In genomic region chr6:48825016-48825415, GRCm38 (mm10) we compare ENCODE assay signal across 13 mouse cellular contexts. TPM values are rescaled to one million over a fixed set of nuclear protein-coding genes. Genes with fewer than 3 reads are reported as not detected.
DNase-seq lines count a peak whose midpoint lies in the region; ATAC-seq and TF ChIP-seq lines count a peak whose summit lies in the region.
"Had no signal": no experiment of that assay in that cellular context is flagged by ENCODE, and none has a peak within 500 bp of the region (broad histone marks: within the 10 kb centered on the region; RNA-seq: fewer than 3 reads in every experiment).

No protein-coding gene starts in this region.

- WGBS in liver, embryonic 12.5 days (ENCODE audit: insufficient replicate concordance), result 51% methylated on average over 7 of the region's 7 CpGs
- 38% methylated on average over 7 of the region's 7 CpGs for WGBS in lung, postnatal 0 days

- H3K4me3 ChIP-seq in liver, embryonic 12.5 days, result no peak overlapping the region
- no peak overlapping the region for H3K4me3 ChIP-seq in lung, postnatal 0 days (ENCODE audit: low read depth, low read length)
- H3K4me3 ChIP-seq: forebrain, embryonic 15.5 days; hindbrain, embryonic 15.5 days; midbrain, embryonic 12.5 days had no signal

- no peaks in the 10 kb centered on the region for H3K9me3 ChIP-seq in liver, embryonic 12.5 days (replicated peaks)
- no peaks in the 10 kb centered on the region for H3K9me3 ChIP-seq in lung, postnatal 0 days (ENCODE audit: low read length)
- H3K9me3 ChIP-seq: forebrain, embryonic 15.5 days; hindbrain, embryonic 15.5 days; midbrain, embryonic 12.5 days had no signal

- H3K36me3 ChIP-seq in liver, embryonic 12.5 days, result no peaks in the 10 kb centered on the region
- H3K36me3 ChIP-seq in lung, postnatal 0 days (ENCODE audit: insufficient read depth, low read length), result no peaks in the 10 kb centered on the region
- H3K36me3 ChIP-seq: forebrain, embryonic 15.5 days; hindbrain, embryonic 15.5 days; midbrain, embryonic 12.5 days had no signal

- ATAC-seq in liver, embryonic 12.5 days, result no peak
- peak; percentile 75 for ATAC-seq in lung, postnatal 0 days
- no peak for ATAC-seq in CD4-positive, CD25-positive, alpha-beta regulatory T cell, adult 4 months
- ATAC-seq: forebrain, embryonic 15.5 days had no signal

- no peaks in the 10 kb centered on the region for H3K27me3 ChIP-seq in liver, embryonic 12.5 days (replicated peaks)
- no peaks in the 10 kb centered on the region for H3K27me3 ChIP-seq in lung, postnatal 0 days (replicated peaks; ENCODE audit: insufficient read depth, low read length)
- H3K27me3 ChIP-seq: forebrain, embryonic 15.5 days; hindbrain, embryonic 15.5 days; midbrain, embryonic 12.5 days had no signal

- no peak overlapping the region for H3K4me2 ChIP-seq in liver, embryonic 12.5 days
- H3K4me2 ChIP-seq in lung, postnatal 0 days (replicated peaks; ENCODE audit: low read depth, low read length), result no peak overlapping the region
- H3K4me2 ChIP-seq: forebrain, embryonic 15.5 days; hindbrain, embryonic 15.5 days; lung, embryonic 14.5 days; midbrain, embryonic 12.5 days had no signal

- DNase-seq in liver, result peak; percentile 25
- DNase-seq in kidney, postnatal 14 days, result peak; percentile 61
- peak; percentile 91 for DNase-seq in lung, postnatal 0 days (ENCODE audit: low spot score)
- DNase-seq in left cerebral cortex, adult 11 months (ENCODE audit: low spot score), result no peak
- no peak for DNase-seq in thymus, adult 18-20 months
- DNase-seq: cerebellum, adult 2 months; lung, embryonic 14.5 days had no signal

- no peak overlapping the region for H3K27ac ChIP-seq in liver, embryonic 12.5 days
- H3K27ac ChIP-seq in lung, postnatal 0 days (ENCODE audit: low read length), result peak overlapping the region; percentile 44; the same call in 1 of the 2 replicates
- H3K27ac ChIP-seq: forebrain, embryonic 15.5 days; hindbrain, embryonic 15.5 days; midbrain, embryonic 12.5 days had no signal

- H3K9ac ChIP-seq in liver, embryonic 12.5 days, result no peak overlapping the region
- H3K9ac ChIP-seq in lung, postnatal 0 days (replicated peaks; ENCODE audit: low read depth), result no peak overlapping the region
- H3K9ac ChIP-seq: forebrain, embryonic 15.5 days; hindbrain, embryonic 15.5 days; lung, embryonic 14.5 days; midbrain, embryonic 12.5 days had no signal

- no peak for TF ChIP-seq CTCF in lung, postnatal 0 days (IDR thresholded peaks at IDR 0.05)

- peak; percentile 89 for TF ChIP-seq EP300 in lung, postnatal 0 days (IDR thresholded peaks at IDR 0.05)

- peaks cover 5% of the 10 kb centered on the region; the same call in 1 of the 2 replicates for H3K4me1 ChIP-seq in liver, embryonic 12.5 days
- H3K4me1 ChIP-seq in lung, postnatal 0 days (ENCODE audit: insufficient read depth, low read depth, low read length), result peaks cover 11% of the 10 kb centered on the region
- H3K4me1 ChIP-seq: forebrain, embryonic 15.5 days; hindbrain, embryonic 15.5 days; midbrain, embryonic 12.5 days had no signal

RNA-seq across cellular contexts. Expression of gene Tmem176a, which starts 15.7 kb away (rescaled TPM):
- 48.3 and 53.2 TPM in 2 replicates for polyA plus RNA-seq in liver, embryonic 12.5 days (2016; fragmentation: Nextera tagmentation; extraction: Ambion mirVana)
- 485 and 539 TPM in 2 replicates for polyA plus RNA-seq in lung, postnatal 0 days (2015; fragmentation: Nextera tagmentation; extraction: Ambion mirVana)
- 10 to 100 TPM; 14.0 to 16.7 TPM for polyA plus RNA-seq in CD4-positive, CD25-positive, alpha-beta regulatory T cell, adult 4 months (2017; shearing (Covaris generic))

RNA-seq across cellular contexts. Expression of gene Tmem176b, which starts 16.3 kb away (rescaled TPM):
- 92.9 and 93.2 TPM in 2 replicates for polyA plus RNA-seq in liver, embryonic 12.5 days (2016; fragmentation: Nextera tagmentation; extraction: Ambion mirVana)
- polyA plus RNA-seq in lung, postnatal 0 days (2015; fragmentation: Nextera tagmentation; extraction: Ambion mirVana), result 798 and 806 TPM in 2 replicates
- polyA plus RNA-seq in CD4-positive, CD25-positive, alpha-beta regulatory T cell, adult 4 months (2017; shearing (Covaris generic)), result 10 to 100 TPM; 17.3 to 22.7 TPM

RNA-seq across cellular contexts. Expression of gene Aoc1, which starts 47.7 kb away (rescaled TPM):
- polyA plus RNA-seq in liver, embryonic 12.5 days (2016; fragmentation: Nextera tagmentation; extraction: Ambion mirVana), result not detected in 2 replicates
- polyA plus RNA-seq in lung, postnatal 0 days (2015; fragmentation: Nextera tagmentation; extraction: Ambion mirVana), result 4.4 and 4.9 TPM in 2 replicates
- under 1 TPM; 0.13 to 0.30 TPM for polyA plus RNA-seq in CD4-positive, CD25-positive, alpha-beta regulatory T cell, adult 4 months (2017; shearing (Covaris generic))
- polyA plus RNA-seq: forebrain, embryonic 15.5 days; hindbrain, embryonic 15.5 days; lung, embryonic 14.5 days; midbrain, embryonic 12.5 days had no signal

RNA-seq across cellular contexts. Expression of gene Gimap3, which starts 54.4 kb away (rescaled TPM):
- not detected in 2 replicates for polyA plus RNA-seq in liver, embryonic 12.5 days (2016; fragmentation: Nextera tagmentation; extraction: Ambion mirVana)
- polyA plus RNA-seq in lung, postnatal 0 days (2015; fragmentation: Nextera tagmentation; extraction: Ambion mirVana), result 0.31 and 0.61 TPM in 2 replicates
- polyA plus RNA-seq in CD4-positive, CD25-positive, alpha-beta regulatory T cell, adult 4 months (2017; shearing (Covaris generic)), result 1,000 to 10,000 TPM; 1,659 to 2,511 TPM
- polyA plus RNA-seq: brain, embryonic 14.5 days; forebrain, embryonic 15.5 days; hindbrain, embryonic 15.5 days; lung, embryonic 14.5 days; midbrain, embryonic 12.5 days had no signal

Comparison
In these comparisons a context has a peak if more than half of its experiments do, and no peak if none do; other contexts are left out.
1. DNase-seq: peak in liver (single experiment), kidney, postnatal 14 days (single experiment) and lung, postnatal 0 days (single experiment); none in left cerebral cortex, adult 11 months (single experiment) and thymus, adult 18-20 months (0 of 2).